10 mouse cellular contexts compared by ENCODE assay signal in the genomic region with DNA sequence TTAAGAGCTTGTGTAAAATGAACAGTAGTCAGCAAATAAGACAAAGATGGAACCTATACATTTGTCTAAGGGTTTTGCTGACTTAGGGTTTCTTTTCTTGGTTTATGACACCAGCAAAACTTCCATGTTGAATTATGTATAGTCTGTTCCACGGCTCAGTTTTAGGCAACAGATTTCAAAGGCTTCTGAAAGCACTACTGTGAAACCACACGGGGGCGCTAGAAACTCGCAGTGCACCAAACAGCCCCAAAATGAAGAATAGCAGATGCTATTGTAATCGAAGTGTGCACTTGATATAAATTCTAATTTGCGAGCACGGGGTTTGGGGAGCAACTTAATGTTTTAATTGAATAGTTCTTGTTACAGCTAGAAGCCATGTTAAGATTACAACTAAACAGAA. TPM values are rescaled to one million over a fixed set of nuclear protein-coding genes. Genes with fewer than 3 reads are reported as not detected.
DNase-seq lines count a peak whose midpoint lies in the region; ATAC-seq and TF ChIP-seq lines count a peak whose summit lies in the region.
"Had no signal": no experiment of that assay in that cellular context is flagged by ENCODE, and none has a peak within 500 bp of the region (broad histone marks: within the 10 kb centered on the region; RNA-seq: fewer than 3 reads in every experiment).

No protein-coding gene starts in this region.

- intact Hi-C loops in left cerebral cortex, postnatal 4 days (cut with DNase I): no loop called here

- WGBS in kidney, embryonic 16.5 days: 6% methylated on average over 7 of the region's 7 CpGs
- WGBS in embryonic facial prominence, embryonic 11.5 days: 12% methylated on average over 7 of the region's 7 CpGs
- WGBS in hindbrain, postnatal 0 days: 6% methylated on average over 7 of the region's 7 CpGs

- no peaks in the 10 kb centered on the region for H3K36me3 ChIP-seq in kidney, embryonic 16.5 days (ENCODE audit: insufficient read depth, low read length)
- H3K36me3 ChIP-seq in embryonic facial prominence, embryonic 11.5 days (replicated peaks; ENCODE audit: control insufficient read depth, insufficient read depth, low read depth, low read length): no peaks in the 10 kb centered on the region
- H3K36me3 ChIP-seq in hindbrain, postnatal 0 days (ENCODE audit: insufficient read depth, low read length): no peaks in the 10 kb centered on the region

- H3K4me3 ChIP-seq in kidney, embryonic 16.5 days (ENCODE audit: low read length): no peak overlapping the region
- H3K4me3 ChIP-seq in embryonic facial prominence, embryonic 11.5 days (ENCODE audit: low read depth, low read length): no peak overlapping the region
- H3K4me3 ChIP-seq in hindbrain, postnatal 0 days (ENCODE audit: low read length): no peak overlapping the region
- H3K4me3 ChIP-seq: erythroblast, embryonic 14.5 days had no signal

- no peaks in the 10 kb centered on the region for H3K9me3 ChIP-seq in kidney, embryonic 16.5 days (ENCODE audit: low read length)
- H3K9me3 ChIP-seq in embryonic facial prominence, embryonic 11.5 days (replicated peaks; ENCODE audit: control insufficient read depth, low read length): no peaks in the 10 kb centered on the region
- H3K9me3 ChIP-seq in hindbrain, postnatal 0 days (ENCODE audit: low read length): no peaks in the 10 kb centered on the region

- ATAC-seq in kidney, embryonic 16.5 days (ENCODE audit: low FRiP score, low TSS enrichment): no peak
- no peak for ATAC-seq in embryonic facial prominence, embryonic 11.5 days (replicated peaks; ENCODE audit: insufficient number of reproducible peaks, low FRiP score, low TSS enrichment, low read depth)
- 0 out of 2 replicates have a peak, but pooled peaks have one; percentile 40 for ATAC-seq in hindbrain, postnatal 0 days
- ATAC-seq in monocyte, adult 5-6 weeks (replicated peaks; ENCODE audit: insufficient number of reproducible peaks, low FRiP score, low TSS enrichment, poor library complexity, severe bottlenecking): no peak

- no peak overlapping the region for H3K9ac ChIP-seq in kidney, embryonic 16.5 days (replicated peaks; ENCODE audit: low read length)
- no peak overlapping the region for H3K9ac ChIP-seq in embryonic facial prominence, embryonic 11.5 days (replicated peaks; ENCODE audit: low read length)
- no peak overlapping the region for H3K9ac ChIP-seq in hindbrain, postnatal 0 days (replicated peaks; ENCODE audit: low read length)

- no peak overlapping the region for H3K4me2 ChIP-seq in kidney, embryonic 16.5 days (replicated peaks; ENCODE audit: low read depth, low read length)
- H3K4me2 ChIP-seq in embryonic facial prominence, embryonic 11.5 days (ENCODE audit: low read depth, low read length): no peak overlapping the region
- H3K4me2 ChIP-seq in hindbrain, postnatal 0 days (ENCODE audit: low read depth, low read length): no peak overlapping the region

- no peak overlapping the region for H3K27ac ChIP-seq in kidney, embryonic 16.5 days (ENCODE audit: low read length)
- H3K27ac ChIP-seq in embryonic facial prominence, embryonic 11.5 days (replicated peaks; ENCODE audit: low read depth, low read length): no peak overlapping the region
- H3K27ac ChIP-seq in hindbrain, postnatal 0 days: no peak overlapping the region

- no peaks in the 10 kb centered on the region for H3K27me3 ChIP-seq in kidney, embryonic 16.5 days (ENCODE audit: insufficient read depth, low read length)
- H3K27me3 ChIP-seq in embryonic facial prominence, embryonic 11.5 days (ENCODE audit: control insufficient read depth, insufficient read depth, low read length): no peaks in the 10 kb centered on the region
- H3K27me3 ChIP-seq in hindbrain, postnatal 0 days (ENCODE audit: insufficient read depth, low read length): no peaks in the 10 kb centered on the region

- H3K4me1 ChIP-seq in kidney, embryonic 16.5 days (ENCODE audit: insufficient read depth, low read length): peaks cover 9% of the 10 kb centered on the region; the same call in 1 of the 2 replicates
- no peaks in the 10 kb centered on the region for H3K4me1 ChIP-seq in embryonic facial prominence, embryonic 11.5 days (ENCODE audit: control insufficient read depth, insufficient read depth, low read length)
- no peaks in the 10 kb centered on the region for H3K4me1 ChIP-seq in hindbrain, postnatal 0 days (ENCODE audit: insufficient read depth, low read length)

- peak; percentile 85 for TF ChIP-seq CTCF in hindbrain, postnatal 0 days (IDR thresholded peaks at IDR 0.05; ENCODE audit: low read depth)

- peak; percentile 33 for DNase-seq in kidney, adult 9 months
- DNase-seq in adrenal gland, postnatal 10 days: peak; percentile 71
- peak; percentile 83 for DNase-seq in embryonic facial prominence, embryonic 11.5 days (ENCODE audit: low spot score)
- peak; percentile 85 for DNase-seq in hindbrain, postnatal 0 days (ENCODE audit: low spot score)
- peak; percentile 83 for DNase-seq in left cerebral cortex, postnatal 4 days
- DNase-seq in ovary, postnatal 10 days (ENCODE audit: low spot score): peak; percentile 10

RNA-seq across cellular contexts. Expression of gene Cps1, which starts 58.3 kb away (rescaled TPM):
- 0.14 and 0.17 TPM in 2 replicates for polyA plus RNA-seq in kidney, embryonic 16.5 days (2015; fragmentation: Nextera tagmentation; extraction: Ambion mirVana)
- total RNA-seq in adrenal gland, postnatal 10 days (2021): 100 to 1,000 TPM in 1 of 2 experiments, 10 to 100 TPM in 1; 44.6 to 143 TPM
- polyA plus RNA-seq in embryonic facial prominence, embryonic 11.5 days (2014; fragmentation: Nextera tagmentation; extraction: Ambion mirVana): 0.11 and 0.14 TPM in 2 replicates
- 0.05 and 0.29 TPM in 2 replicates for total RNA-seq in hindbrain, postnatal 0 days (2014; rRNA removed)
- 0.15 TPM in 2 replicates for polyA plus RNA-seq in hindbrain, postnatal 0 days (2015; fragmentation: Nextera tagmentation; extraction: Ambion mirVana)
- total RNA-seq in left cerebral cortex, postnatal 4 days (2021): under 1 TPM; 0.44 to 0.50 TPM
- not detected in 3 replicates for total RNA-seq in monocyte, adult 5-6 weeks (2017)
- total RNA-seq: neutrophil, adult 5-6 weeks had no signal

Comparison
In these comparisons a context has a peak if more than half of its experiments do, and no peak if none do; other contexts are left out.
1. DNase-seq: peak in every context shown above with its lines; median percentile 85 in hindbrain, postnatal 0 days; 83 in embryonic facial prominence, embryonic 11.5 days; 83 in left cerebral cortex, postnatal 4 days; 71 in adrenal gland, postnatal 10 days; 33 in kidney, adult 9 months; 10 in ovary, postnatal 10 days.
2. RNA of gene Cps1, which starts 58.3 kb away (total RNA-seq): 44.6 to 143 TPM in adrenal gland, postnatal 10 days; 0.44 to 0.50 TPM in left cerebral cortex, postnatal 4 days, 0.05 to 0.29 TPM in hindbrain, postnatal 0 days and not detected in monocyte, adult 5-6 weeks; every median in the first group is over 10 times any median in the second.